Comparison of ENCODE assay signal across 20 mouse cellular contexts in genomic region chr6:30171226-30171625, GRCm38 (mm10).
A peak's percentile ranks its signal among the peaks of the same experiment; 100 is the strongest.
DNase-seq lines count a peak whose midpoint lies in the region; ATAC-seq and TF ChIP-seq lines count a peak whose summit lies in the region.
"Had no signal": no experiment of that assay in that cellular context is flagged by ENCODE, and none has a peak within 500 bp of the region (broad histone marks: within the 10 kb centered on the region; RNA-seq: fewer than 3 reads in every experiment).

No protein-coding gene starts in this region.

- ATAC-seq in heart, embryonic 11.5 days (replicated peaks; ENCODE audit: insufficient number of reproducible peaks, low FRiP score, low TSS enrichment): no peak
- no peak for ATAC-seq in heart, embryonic 12.5 days (ENCODE audit: insufficient number of reproducible peaks, low FRiP score)
- no peak for ATAC-seq in neural tube, embryonic 12.5 days (ENCODE audit: low FRiP score, low read depth)
- no peak for ATAC-seq in neural tube, embryonic 15.5 days (ENCODE audit: low FRiP score)
- ATAC-seq in embryonic facial prominence, embryonic 14.5 days (ENCODE audit: low read depth): no peak
- ATAC-seq: forebrain, embryonic 14.5 days; intestine, embryonic 16.5 days; liver, embryonic 12.5 days had no signal

- H3K9me3 ChIP-seq in heart, embryonic 11.5 days (replicated peaks; ENCODE audit: control insufficient read depth, low read length): no peaks in the 10 kb centered on the region
- H3K9me3 ChIP-seq in heart, embryonic 12.5 days (replicated peaks): no peaks in the 10 kb centered on the region
- no peaks in the 10 kb centered on the region for H3K9me3 ChIP-seq in neural tube, embryonic 12.5 days
- H3K9me3 ChIP-seq in neural tube, embryonic 15.5 days (replicated peaks): no peaks in the 10 kb centered on the region
- no peaks in the 10 kb centered on the region for H3K9me3 ChIP-seq in embryonic facial prominence, embryonic 14.5 days (ENCODE audit: control insufficient read depth, low read length)
- H3K9me3 ChIP-seq: liver, embryonic 12.5 days; stomach, embryonic 15.5 days had no signal

- no peak overlapping the region for H3K4me2 ChIP-seq in heart, embryonic 11.5 days
- H3K4me2 ChIP-seq in heart, embryonic 12.5 days: no peak overlapping the region
- peak overlapping the region; percentile 32 for H3K4me2 ChIP-seq in neural tube, embryonic 12.5 days (replicated peaks)
- no peak overlapping the region for H3K4me2 ChIP-seq in neural tube, embryonic 15.5 days
- H3K4me2 ChIP-seq in embryonic facial prominence, embryonic 14.5 days (ENCODE audit: low read depth, low read length): peak overlapping the region; percentile 51
- H3K4me2 ChIP-seq: liver, embryonic 12.5 days; lung, embryonic 14.5 days; stomach, embryonic 15.5 days had no signal

- H3K4me1 ChIP-seq in heart, embryonic 11.5 days (ENCODE audit: control insufficient read depth, insufficient read depth, low read length): peaks cover 37% of the 10 kb centered on the region
- H3K4me1 ChIP-seq in heart, embryonic 12.5 days (replicated peaks): peaks cover 46% of the 10 kb centered on the region
- peaks cover 43% of the 10 kb centered on the region for H3K4me1 ChIP-seq in neural tube, embryonic 12.5 days
- H3K4me1 ChIP-seq in neural tube, embryonic 15.5 days: peaks cover 35% of the 10 kb centered on the region
- peaks cover 7% of the 10 kb centered on the region; the same call in 1 of the 2 replicates for H3K4me1 ChIP-seq in embryonic facial prominence, embryonic 14.5 days (ENCODE audit: control insufficient read depth, insufficient read depth, low read length)
- peaks cover 29% of the 10 kb centered on the region for H3K4me1 ChIP-seq in thymus, adult 2 months (replicated peaks; ENCODE audit: control insufficient read depth, insufficient read depth, low read length)

- DNase-seq in embryonic facial prominence, embryonic 14.5 days (ENCODE audit: low spot score): no peak
- no peak for DNase-seq in kidney, adult 9 months
- no peak for DNase-seq in thymus, adult 2 months
- no peak for DNase-seq in thymus, postnatal 10 days (ENCODE audit: low spot score in 2 of 2)
- DNase-seq: cerebellum, adult 9-10 months; heart, postnatal 4 days; left cerebral cortex, postnatal 4 days; lung, embryonic 14.5 days; thymus, postnatal 14 days had no signal

- H3K27ac ChIP-seq in heart, embryonic 11.5 days (ENCODE audit: low read depth, low read length): no peak overlapping the region
- no peak overlapping the region for H3K27ac ChIP-seq in heart, embryonic 12.5 days (ENCODE audit: poor library complexity, severe bottlenecking)
- H3K27ac ChIP-seq in neural tube, embryonic 12.5 days: no peak overlapping the region
- H3K27ac ChIP-seq in neural tube, embryonic 15.5 days (replicated peaks): no peak overlapping the region
- H3K27ac ChIP-seq in embryonic facial prominence, embryonic 14.5 days (replicated peaks; ENCODE audit: low read depth, low read length): no peak overlapping the region
- no peak overlapping the region for H3K27ac ChIP-seq in thymus, adult 2 months (ENCODE audit: control insufficient read depth, insufficient read depth, low read length)
- H3K27ac ChIP-seq: kidney, postnatal 0 days; liver, embryonic 12.5 days; macrophage; stomach, embryonic 15.5 days had no signal

- WGBS in heart, embryonic 11.5 days (ENCODE audit: insufficient replicate concordance): 21% methylated on average over 8 of the region's 8 CpGs
- 22% methylated on average over 8 of the region's 8 CpGs for WGBS in heart, embryonic 12.5 days
- whole genome bisulfite sequencing in neural tube, embryonic 12.5 days: 13% methylated on average over 8 of the region's 8 CpGs
- WGBS in neural tube, embryonic 15.5 days: 22% methylated on average over 8 of the region's 8 CpGs
- WGBS in embryonic facial prominence, embryonic 14.5 days: 26% methylated on average over 8 of the region's 8 CpGs
- 21% methylated on average over 8 of the region's 8 CpGs for WGBS in thymus, adult 2 months

- peaks cover 83% of the 10 kb centered on the region for H3K27me3 ChIP-seq in heart, embryonic 11.5 days (ENCODE audit: control insufficient read depth, insufficient read depth, low read length)
- peaks cover 99% of the 10 kb centered on the region for H3K27me3 ChIP-seq in heart, embryonic 12.5 days (replicated peaks)
- peaks cover 85% of the 10 kb centered on the region for H3K27me3 ChIP-seq in neural tube, embryonic 12.5 days (replicated peaks)
- peaks cover 88% of the 10 kb centered on the region for H3K27me3 ChIP-seq in neural tube, embryonic 15.5 days (replicated peaks)
- peaks cover 63% of the 10 kb centered on the region for H3K27me3 ChIP-seq in embryonic facial prominence, embryonic 14.5 days (replicated peaks; ENCODE audit: control insufficient read depth, insufficient read depth, low read length)
- peaks cover 37% of the 10 kb centered on the region for H3K27me3 ChIP-seq in thymus, adult 2 months (ENCODE audit: control insufficient read depth, insufficient read depth, low read length)

- TF ChIP-seq POLR2A in thymus, adult 2 months (IDR thresholded peaks at IDR 0.05; ENCODE audit: control insufficient read depth, extremely low read depth, insufficient read depth, low read length, poor library complexity): no peak

- H3K9ac ChIP-seq in heart, embryonic 11.5 days (ENCODE audit: low read depth, low read length): no peak overlapping the region
- H3K9ac ChIP-seq in heart, embryonic 12.5 days: no peak overlapping the region
- no peak overlapping the region; the same call in 1 of the 2 replicates for H3K9ac ChIP-seq in neural tube, embryonic 12.5 days
- H3K9ac ChIP-seq in neural tube, embryonic 15.5 days (replicated peaks): no peak overlapping the region
- no peak overlapping the region for H3K9ac ChIP-seq in embryonic facial prominence, embryonic 14.5 days (ENCODE audit: low read depth, low read length)
- H3K9ac ChIP-seq: liver, embryonic 12.5 days; lung, embryonic 14.5 days; stomach, embryonic 15.5 days had no signal

- H3K36me3 ChIP-seq in heart, embryonic 11.5 days (ENCODE audit: control insufficient read depth, insufficient read depth, low read length): no peaks in the 10 kb centered on the region
- no peaks in the 10 kb centered on the region for H3K36me3 ChIP-seq in heart, embryonic 12.5 days
- no peaks in the 10 kb centered on the region for H3K36me3 ChIP-seq in neural tube, embryonic 12.5 days
- H3K36me3 ChIP-seq in neural tube, embryonic 15.5 days: no peaks in the 10 kb centered on the region
- H3K36me3 ChIP-seq in embryonic facial prominence, embryonic 14.5 days (ENCODE audit: control insufficient read depth, insufficient read depth, low read length): no peaks in the 10 kb centered on the region
- no peaks in the 10 kb centered on the region for H3K36me3 ChIP-seq in thymus, adult 2 months (ENCODE audit: control insufficient read depth, insufficient read depth, low read length)
- H3K36me3 ChIP-seq: liver, embryonic 12.5 days; stomach, embryonic 15.5 days had no signal

- peak overlapping the region; percentile 5; the same call in 1 of the 2 replicates for H3K4me3 ChIP-seq in heart, embryonic 11.5 days (ENCODE audit: low read depth, low read length)
- no peak overlapping the region for H3K4me3 ChIP-seq in heart, embryonic 12.5 days
- H3K4me3 ChIP-seq in neural tube, embryonic 12.5 days: peak overlapping the region; percentile 19
- no peak overlapping the region for H3K4me3 ChIP-seq in neural tube, embryonic 15.5 days (replicated peaks)
- H3K4me3 ChIP-seq in embryonic facial prominence, embryonic 14.5 days (ENCODE audit: low read depth, low read length): no peak overlapping the region
- H3K4me3 ChIP-seq in thymus, adult 2 months (ENCODE audit: control insufficient read depth, insufficient read depth, low read length): no peak overlapping the region
- H3K4me3 ChIP-seq: erythroblast, embryonic 14.5 days; liver, embryonic 12.5 days; stomach, embryonic 15.5 days had no signal

- no peak for TF ChIP-seq CTCF in thymus, adult 2 months (IDR thresholded peaks at IDR 0.05; ENCODE audit: borderline replicate concordance, control insufficient read depth, extremely low read depth, insufficient read depth, low read length, poor library complexity)

Comparison
In these comparisons a context has a peak if more than half of its experiments do, and no peak if none do; other contexts are left out.
1. H3K4me2 ChIP-seq: peak in neural tube, embryonic 12.5 days (single experiment) and embryonic facial prominence, embryonic 14.5 days (single experiment); none in heart, embryonic 11.5 days (single experiment), heart, embryonic 12.5 days (single experiment) and neural tube, embryonic 15.5 days (single experiment).
2. H3K4me3 ChIP-seq: peak in heart, embryonic 11.5 days (single experiment) and neural tube, embryonic 12.5 days (single experiment); none in heart, embryonic 12.5 days (single experiment), neural tube, embryonic 15.5 days (single experiment), embryonic facial prominence, embryonic 14.5 days (single experiment) and thymus, adult 2 months (single experiment).